Mouse (Mus musculus): ENCODE results near the gene Rabgap1.
A peak's percentile ranks its signal among the peaks of the same experiment; 100 is the strongest.
"Not testable (repeated sequence)": the region's sequence is repeated elsewhere in the genome, so short reads cannot be mapped to it uniquely, and the experiment has no call there.

Gene Rabgap1

DNA sequence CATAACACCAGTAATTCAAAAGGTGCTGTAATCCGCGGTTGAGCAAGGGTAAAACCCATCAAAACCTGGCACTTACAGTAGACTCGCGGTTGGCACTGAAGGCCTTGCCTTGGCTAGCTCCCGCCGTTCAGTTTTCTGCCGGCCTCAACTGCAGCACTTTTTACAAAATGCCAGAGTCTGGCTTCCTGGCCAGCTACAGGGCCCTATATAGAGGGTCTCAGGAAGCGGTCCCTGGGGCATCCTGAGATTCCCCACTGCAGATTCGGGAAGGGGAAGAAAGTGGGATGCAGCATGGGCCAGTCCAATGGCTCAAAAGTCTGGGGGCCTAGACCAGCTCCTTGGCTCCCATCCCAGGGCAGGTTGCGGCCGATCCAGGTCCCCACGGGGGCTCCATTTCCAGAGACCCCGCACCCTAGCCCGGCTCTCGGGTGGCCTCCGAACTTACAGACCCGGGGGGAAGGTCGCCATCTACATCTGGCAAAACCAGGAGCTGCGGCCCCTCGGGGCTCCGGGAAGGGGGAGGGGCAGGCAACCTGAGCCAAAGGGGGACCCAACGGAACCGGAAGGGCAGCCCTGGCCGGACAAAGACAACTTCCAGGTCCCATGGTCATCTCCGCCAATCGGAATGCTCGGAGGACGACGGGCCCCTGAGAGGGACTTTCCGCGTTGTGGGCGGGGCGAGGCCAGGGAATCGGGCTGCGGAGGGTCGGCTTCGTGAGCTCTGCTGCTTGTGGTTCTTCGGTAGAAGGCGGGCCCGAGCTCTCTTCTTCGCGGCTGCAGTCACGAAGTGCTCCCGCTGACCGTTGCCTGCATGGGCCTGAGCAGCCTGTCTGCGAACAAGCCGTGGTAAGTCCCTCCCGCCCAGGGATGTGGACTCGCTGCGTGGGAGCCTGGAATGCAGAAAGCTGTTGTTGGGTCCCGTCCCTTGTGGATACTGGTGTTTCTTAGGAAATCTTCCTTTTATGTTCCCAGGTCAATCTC is at the start of gene Rabgap1, which contains the start of the genes Zbtb26 and Zbtb6:
Rabgap1 (plus strand) TSS at position 669 of the 981 bp plus-strand sequence.
Zbtb26 (minus strand) TSS at position 525 of the 981 bp plus-strand sequence.
Zbtb6 (minus strand) TSS at position 561 of the 981 bp plus-strand sequence.
- peak; percentile 97 for DNase-seq

GRCm38 (mm10) chr2:37395539-37395938 is 47.5 kb upstream of the Rabgap1 start:
- DNase-seq: no peak

DNA sequence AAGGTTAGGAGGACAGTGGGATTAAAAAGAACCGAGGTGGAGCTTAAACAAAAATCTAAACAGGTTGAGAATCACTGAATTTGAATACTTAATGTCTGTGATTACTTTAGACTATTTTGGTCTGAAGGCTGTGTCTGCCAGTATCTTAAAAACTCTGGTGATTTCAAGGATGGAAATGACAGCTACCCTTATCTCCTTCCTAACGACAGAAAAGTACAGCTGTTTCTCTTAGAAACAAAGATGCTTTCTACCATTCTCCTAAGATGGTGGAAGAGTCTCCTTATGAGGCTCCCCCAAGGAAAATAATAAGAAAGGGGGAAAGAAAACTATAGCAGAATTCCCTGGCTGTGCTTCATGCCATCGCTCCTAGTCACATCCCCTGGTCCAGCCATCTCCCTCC is 21.2 kb upstream of the Rabgap1 start:
- no peak for DNase-seq

DNA sequence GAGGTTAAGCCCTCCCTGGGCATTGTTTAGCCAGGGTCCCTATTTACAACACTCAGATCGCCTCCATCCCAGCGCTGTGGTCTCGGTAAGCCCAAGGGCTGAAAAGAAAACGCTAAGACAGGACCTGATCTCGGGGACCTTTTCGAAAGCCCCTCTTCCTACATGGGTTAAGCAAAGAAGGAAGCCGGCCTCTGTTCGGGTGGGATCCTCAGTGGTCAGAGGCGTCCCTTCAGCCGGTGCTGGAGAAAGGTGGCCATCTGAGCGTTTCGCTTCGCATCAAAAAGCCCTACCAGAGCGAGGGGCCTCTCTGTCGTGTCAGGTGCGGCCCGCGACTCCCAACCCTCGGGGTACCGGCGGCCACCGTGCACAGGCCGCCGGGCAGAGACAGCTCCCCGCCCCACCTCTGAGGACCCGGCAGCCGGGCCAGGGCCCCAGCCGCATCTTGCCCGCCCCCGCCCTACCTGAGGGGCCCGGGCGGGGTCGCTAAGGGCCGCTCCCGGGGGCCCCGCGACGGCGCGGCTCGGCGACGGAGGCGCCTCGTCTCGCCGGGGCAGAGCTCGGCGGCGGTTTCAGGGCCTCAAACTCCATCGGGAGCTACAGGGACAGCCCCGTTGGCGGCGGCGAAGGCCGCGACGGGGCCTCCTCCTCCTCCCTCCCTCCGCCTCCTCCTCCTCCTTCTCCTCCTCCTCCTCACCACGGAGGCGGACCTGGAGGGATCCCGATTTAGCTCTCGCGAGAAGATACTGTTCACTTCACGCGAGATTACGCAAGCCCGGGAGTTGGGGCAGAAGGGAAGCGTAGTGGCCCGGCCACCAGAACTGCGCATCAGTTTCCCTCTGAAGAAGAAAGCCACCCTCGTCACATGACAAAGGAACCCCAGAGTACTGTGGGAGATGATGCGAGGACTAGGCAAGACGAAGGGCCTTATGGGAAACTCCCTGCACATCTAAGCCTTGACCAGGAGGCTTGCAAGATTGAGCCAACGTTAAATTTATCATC is 20.5 kb upstream of the Rabgap1 start, which contains the start of gene Rc3h2:
Rc3h2 (minus strand) TSS at position 598 of the 999 bp plus-strand sequence.
- DNase-seq: peak; percentile 92 to 93

DNA sequence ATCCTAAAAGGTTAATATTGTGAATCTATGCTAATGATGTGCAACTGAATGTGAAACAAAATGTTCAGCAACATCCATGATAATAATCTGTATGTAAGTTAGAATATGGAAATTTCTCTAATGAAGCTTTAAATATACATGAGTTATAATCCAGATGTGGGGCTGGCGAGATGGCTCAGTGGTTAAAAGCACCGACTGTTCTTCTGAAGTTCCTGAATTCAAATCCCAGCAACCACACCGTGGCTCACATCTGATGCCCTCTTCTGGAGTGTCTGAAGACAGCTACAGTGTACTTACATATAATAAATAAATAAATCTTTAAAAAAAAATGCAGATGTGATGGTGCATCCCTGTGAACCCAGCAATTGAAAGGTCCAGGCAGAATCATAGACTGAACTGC is 19.4 kb upstream of the Rabgap1 start:
- DNase-seq: no peak

DNA sequence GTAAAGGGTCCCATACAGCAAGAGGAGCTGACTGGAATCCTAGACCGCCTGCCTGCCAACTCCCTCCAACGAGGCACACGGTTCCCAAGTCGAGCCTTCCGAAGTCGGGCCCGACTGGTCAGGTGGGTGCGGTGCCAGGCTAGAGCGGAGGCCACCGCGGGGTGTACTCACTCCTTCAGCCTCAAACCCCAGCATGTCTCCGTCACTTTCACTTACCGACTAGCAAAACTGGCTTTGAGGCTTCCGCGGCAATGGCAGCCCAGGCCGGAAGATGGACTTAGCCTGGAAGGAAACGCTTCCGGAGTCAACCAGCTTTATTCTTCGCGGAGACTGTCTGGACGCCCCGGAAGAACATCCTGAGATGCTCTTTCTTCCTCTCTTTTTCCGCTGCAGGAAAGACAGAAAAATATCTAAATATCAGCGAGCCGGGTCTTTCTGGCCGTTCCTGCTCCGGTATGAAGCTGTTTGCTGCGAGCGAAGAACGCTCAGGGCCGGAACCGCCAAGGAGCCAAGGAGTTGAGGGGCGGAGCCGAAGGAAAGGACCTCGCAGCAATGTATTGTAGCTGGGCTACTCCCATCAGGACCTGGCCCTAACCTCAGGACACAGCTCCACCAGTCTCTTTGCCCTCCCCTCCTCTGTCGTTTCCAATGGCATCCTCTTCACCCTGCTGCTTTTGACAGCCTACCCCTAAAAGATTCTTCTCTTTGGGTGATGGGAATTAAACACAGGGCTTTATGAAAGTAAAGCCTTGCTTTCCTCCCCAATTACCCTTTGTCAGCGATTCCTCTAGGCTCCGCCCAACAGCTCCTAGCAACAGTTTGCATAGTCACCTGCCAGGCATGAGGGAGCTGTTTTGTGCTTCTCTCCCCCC is 12.2 kb upstream of the Rabgap1 start:
- DNase-seq: peak; percentile 78 to 82

DNA sequence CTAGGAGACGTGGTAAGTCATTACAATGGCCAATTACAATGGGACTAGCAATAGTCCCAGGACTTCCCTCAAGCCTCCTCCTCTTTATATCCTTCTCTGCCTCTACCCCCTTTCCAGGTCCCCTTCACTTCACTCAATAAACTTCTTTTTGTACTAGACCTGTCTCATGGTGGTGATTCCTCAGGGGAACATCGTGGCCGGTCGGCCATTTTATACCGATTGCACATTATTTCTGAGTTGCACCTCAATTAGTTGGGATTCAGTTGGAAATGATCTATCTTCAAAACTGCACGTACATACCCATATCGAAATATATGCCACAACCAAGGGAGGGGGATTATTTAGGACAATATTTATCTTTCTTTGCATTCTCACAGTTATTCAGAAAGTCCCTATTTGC is 11.5 kb upstream of the Rabgap1 start:
- no peak for DNase-seq

GRCm38 (mm10) chr2:37451667-37452375 is 8.7 kb downstream of the Rabgap1 start:
- peak; percentile 90 to 95 for DNase-seq

DNA sequence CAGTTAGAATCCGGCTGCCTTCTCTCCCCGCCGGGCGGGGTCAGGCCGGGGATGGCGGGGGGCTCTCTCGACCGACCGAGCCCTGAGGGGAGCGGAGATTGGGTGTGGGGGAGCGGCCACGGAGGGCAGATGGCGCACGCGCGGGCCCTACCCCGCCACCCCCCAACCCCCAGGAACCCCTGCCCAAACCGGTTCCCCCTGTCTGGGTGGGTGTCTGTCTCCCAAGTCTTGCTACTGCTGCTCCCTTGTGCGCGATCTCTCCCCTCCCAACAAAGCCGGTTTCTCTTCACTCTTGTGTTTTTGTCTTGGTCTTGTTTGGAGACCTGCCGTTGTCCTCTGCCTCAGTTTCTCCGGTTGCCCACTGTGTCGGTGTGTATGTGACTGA is 9.3 kb downstream of the Rabgap1 start:
- no peak for DNase-seq

GRCm38 (mm10) chr2:37460707-37461106 is 17.6 kb downstream of the Rabgap1 start:
- DNase-seq: no peak

GRCm38 (mm10) chr2:37466266-37466665 is 23.2 kb downstream of the Rabgap1 start:
- DNase-seq: no peak

DNA sequence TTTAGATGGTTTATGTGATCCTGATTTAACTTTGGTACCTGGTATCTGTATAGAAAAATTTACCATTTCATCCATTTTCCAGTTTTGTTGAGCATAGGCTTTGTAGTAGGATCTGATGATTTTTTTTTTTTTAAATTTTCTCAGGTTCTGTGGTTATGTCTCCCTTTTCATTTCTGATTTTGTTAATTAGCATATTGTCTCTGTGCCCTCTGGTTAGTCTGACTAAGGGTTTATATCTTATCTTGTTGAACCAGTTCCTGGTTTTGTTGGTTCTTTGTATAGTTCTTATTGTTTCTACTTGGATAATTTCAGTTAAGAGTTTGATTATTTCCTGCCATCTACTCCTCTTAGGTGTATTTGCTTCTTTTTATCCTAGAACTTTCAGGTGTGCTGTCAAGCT is 36.5 kb downstream of the Rabgap1 start:
- no peak for DNase-seq

GRCm38 (mm10) chr2:37480039-37480438 is 37.0 kb downstream of the Rabgap1 start:
- no peak for DNase-seq

DNA sequence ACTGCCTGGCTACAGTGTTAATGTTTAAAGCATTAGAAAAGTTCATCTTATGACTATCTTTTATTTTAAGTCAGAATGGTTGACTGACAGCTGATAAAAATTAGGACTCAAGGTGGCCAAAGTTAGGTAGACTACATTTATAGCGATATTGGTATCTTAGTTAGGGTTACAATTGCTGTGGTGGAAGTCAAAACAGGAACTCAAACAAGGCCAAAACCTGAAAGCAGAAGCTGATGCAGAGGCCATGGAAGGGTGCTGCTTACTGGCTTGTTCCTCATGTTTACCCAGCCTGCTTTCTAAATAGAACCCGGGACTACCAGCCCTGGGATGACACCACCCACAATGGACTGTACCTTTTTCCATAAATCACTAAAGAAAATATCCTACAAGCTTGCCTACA is 41.1 kb downstream of the Rabgap1 start:
- no peak for DNase-seq

DNA sequence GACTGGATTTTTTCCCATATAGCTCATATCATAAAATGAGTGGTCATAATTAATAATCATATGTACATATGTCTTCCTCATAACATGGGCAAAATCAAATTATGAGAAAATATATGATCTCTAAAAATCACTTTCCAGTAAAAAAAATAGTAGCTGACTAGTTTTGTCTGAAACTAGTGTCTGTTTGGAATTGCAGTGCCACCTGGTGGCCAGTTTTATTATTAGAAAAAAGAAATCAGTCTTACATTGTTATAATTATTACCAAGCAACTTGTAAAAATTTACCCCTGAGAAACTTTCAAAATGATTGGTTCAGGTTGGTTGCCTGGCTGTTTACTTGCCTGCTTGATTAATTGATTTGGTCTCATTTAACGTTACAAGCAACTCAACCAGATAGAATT is 42.3 kb downstream of the Rabgap1 start:
- DNase-seq: peak; percentile 12 to 23

- DNase-seq: no peak
These were observed 43.3 kb downstream of the Rabgap1 start for GRCm38 (mm10) chr2:37486408-37486807.

DNA sequence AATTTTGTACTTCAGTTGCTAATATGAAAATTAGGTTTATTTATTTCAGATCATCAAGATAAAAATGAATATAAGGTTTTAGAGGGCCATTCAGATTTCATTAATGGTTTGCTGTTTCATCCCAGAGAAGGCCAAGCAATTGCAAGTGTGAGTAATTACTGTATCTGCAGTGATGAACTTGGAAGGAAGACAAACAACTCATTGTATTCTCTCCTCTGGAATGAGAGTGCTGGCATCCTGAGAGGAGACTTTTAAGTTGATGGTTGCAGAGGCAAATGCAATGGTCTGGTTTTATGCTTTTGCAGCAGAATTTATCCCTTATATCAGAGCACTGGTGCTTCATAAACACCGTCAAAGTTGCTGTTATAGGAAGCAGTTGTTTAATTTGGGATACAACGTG is 45.9 kb downstream of the Rabgap1 start:
- no peak for DNase-seq

GRCm38 (mm10) chr2:37497321-37497720 is 54.2 kb downstream of the Rabgap1 start:
- no peak for DNase-seq

- DNase-seq: not testable (repeated sequence)
These were observed 62.8 kb downstream of the Rabgap1 start for GRCm38 (mm10) chr2:37505856-37506255.

DNA sequence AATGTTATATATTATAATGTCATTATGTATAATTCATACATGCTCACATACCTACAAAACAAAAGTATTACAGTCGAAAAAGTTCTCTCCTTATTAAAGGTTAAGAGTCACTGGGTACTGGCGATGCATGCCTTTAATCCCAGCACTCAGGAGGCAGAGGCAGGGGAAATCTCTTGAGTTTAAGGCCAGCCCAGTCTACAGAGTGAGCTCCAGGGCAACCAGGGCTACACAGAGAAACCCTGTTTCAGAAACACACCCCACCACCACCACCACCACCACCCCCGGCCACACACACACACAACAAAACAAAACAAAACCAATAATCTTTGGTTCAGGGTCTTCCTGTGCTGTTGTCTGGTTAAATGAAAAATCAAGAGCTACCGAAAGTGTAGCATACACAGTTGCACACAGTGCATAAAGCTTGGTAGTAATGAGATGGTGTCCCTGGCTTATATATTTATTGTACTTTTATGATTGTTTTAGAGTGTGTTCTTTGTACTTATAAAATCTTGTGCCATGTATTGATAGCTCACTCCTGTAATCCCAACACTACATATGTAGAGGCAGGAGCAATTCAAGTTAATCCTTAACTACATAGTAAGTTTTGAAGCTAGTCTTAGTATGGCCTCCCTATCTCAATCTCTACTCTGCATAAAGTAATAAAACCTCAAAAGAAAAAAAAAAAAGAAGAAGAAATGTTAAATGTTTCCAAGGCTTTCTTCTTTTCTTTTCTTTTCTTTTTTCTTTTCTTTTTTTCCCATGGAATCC is 68.2 kb downstream of the Rabgap1 start:
- DNase-seq: no peak
